ENCODE assay signal across 11 mouse cellular contexts in genomic region chr6:93856783-93857182, GRCm38 (mm10).
DNase-seq lines count a peak whose midpoint lies in the region; ATAC-seq and TF ChIP-seq lines count a peak whose summit lies in the region.
"Had no signal": no experiment of that assay in that cellular context is flagged by ENCODE, and none has a peak within 500 bp of the region (broad histone marks: within the 10 kb centered on the region; RNA-seq: fewer than 3 reads in every experiment).

No protein-coding gene starts in this region.

- ATAC-seq in forebrain, embryonic 14.5 days, result no peak
- ATAC-seq in hindbrain, postnatal 0 days, result no peak
- ATAC-seq in megakaryocyte, adult 5-6 weeks (ENCODE audit: poor library complexity, severe bottlenecking), result no peak
- ATAC-seq: Patski had no signal

- H3K9ac ChIP-seq in forebrain, embryonic 14.5 days (ENCODE audit: low read length), result no peak overlapping the region
- H3K9ac ChIP-seq in hindbrain, postnatal 0 days (replicated peaks; ENCODE audit: low read length), result no peak overlapping the region
- H3K9ac ChIP-seq: lung, embryonic 14.5 days had no signal

- H3K9me3 ChIP-seq in forebrain, embryonic 14.5 days (replicated peaks; ENCODE audit: control insufficient read depth, low read length), result no peaks in the 10 kb centered on the region
- H3K9me3 ChIP-seq in hindbrain, postnatal 0 days (ENCODE audit: low read length), result no peaks in the 10 kb centered on the region

- WGBS in forebrain, embryonic 14.5 days, result 13% methylated on average over 1 of the region's 1 CpGs
- WGBS in hindbrain, postnatal 0 days, result 14% methylated on average over 1 of the region's 1 CpGs

- DNase-seq in heart, adult 11 months, result peak; percentile 85
- DNase-seq in heart, adult 8-10 months (ENCODE audit: low spot score), result no peak
- no peak for DNase-seq in forebrain, embryonic 14.5 days (ENCODE audit: low spot score)
- no peak for DNase-seq in hindbrain, postnatal 0 days (ENCODE audit: low spot score)
- DNase-seq in left cerebral cortex, adult 9 months (ENCODE audit: low spot score in 2 of 2), result no peak
- no peak for DNase-seq in thymus, postnatal 4 days
- DNase-seq: kidney, adult 9 months; lung, embryonic 14.5 days had no signal

- H3K4me2 ChIP-seq in forebrain, embryonic 14.5 days (ENCODE audit: low read length), result no peak overlapping the region
- H3K4me2 ChIP-seq in hindbrain, postnatal 0 days (ENCODE audit: low read depth, low read length), result no peak overlapping the region
- H3K4me2 ChIP-seq: lung, embryonic 14.5 days had no signal

- TF ChIP-seq CTCF in cortical plate, adult 2 months (IDR thresholded peaks at IDR 0.05; ENCODE audit: extremely low read depth, insufficient read depth, low read length), result no peak
- TF ChIP-seq CTCF in hindbrain, postnatal 0 days (IDR thresholded peaks at IDR 0.05; ENCODE audit: low read depth), result no peak

- H3K27me3 ChIP-seq in forebrain, embryonic 14.5 days (replicated peaks; ENCODE audit: control insufficient read depth, insufficient read depth, low read length), result no peaks in the 10 kb centered on the region
- H3K27me3 ChIP-seq in hindbrain, postnatal 0 days (ENCODE audit: insufficient read depth, low read length), result no peaks in the 10 kb centered on the region
- H3K27me3 ChIP-seq: Patski had no signal

- H3K4me1 ChIP-seq in cortical plate, adult 2 months (ENCODE audit: control insufficient read depth, insufficient read depth, low read length), result peaks cover 10% of the 10 kb centered on the region
- peaks cover 22% of the 10 kb centered on the region for H3K4me1 ChIP-seq in forebrain, embryonic 14.5 days (ENCODE audit: control insufficient read depth, insufficient read depth, low read length)
- peaks cover 20% of the 10 kb centered on the region for H3K4me1 ChIP-seq in hindbrain, postnatal 0 days (ENCODE audit: insufficient read depth, low read length)

- no peak for TF ChIP-seq POLR2A in cortical plate, adult 2 months (IDR thresholded peaks at IDR 0.05; ENCODE audit: extremely low read depth, insufficient read depth, low read length)

- H3K4me3 ChIP-seq in cortical plate, adult 2 months (ENCODE audit: insufficient read depth, low read length), result no peak overlapping the region
- no peak overlapping the region for H3K4me3 ChIP-seq in forebrain, embryonic 14.5 days (ENCODE audit: low read depth, low read length)
- H3K4me3 ChIP-seq in hindbrain, postnatal 0 days (ENCODE audit: low read length), result no peak overlapping the region

- 0 out of 2 replicates have a peak, but pooled peaks cover 4% of the 10 kb centered on the region for H3K36me3 ChIP-seq in forebrain, embryonic 14.5 days (ENCODE audit: control insufficient read depth, insufficient read depth, low read length)
- no peaks in the 10 kb centered on the region for H3K36me3 ChIP-seq in hindbrain, postnatal 0 days (ENCODE audit: insufficient read depth, low read length)

- peak overlapping the region; percentile 32 for H3K27ac ChIP-seq in cortical plate, adult 2 months (ENCODE audit: insufficient read depth, low read length)
- peak overlapping the region; percentile 40 for H3K27ac ChIP-seq in forebrain, embryonic 14.5 days (ENCODE audit: low read depth, low read length)
- H3K27ac ChIP-seq in hindbrain, postnatal 0 days, result peak overlapping the region; percentile 64; the same call in 1 of the 2 replicates
